Mouse (Mus musculus) megakaryocyte, embryonic 14.5 days (primary cell): Measurements from ENCODE around the gene Acaa1a.

Experiments used
- FLI1 ChIP-seq: IDR thresholded peaks from 2 replicates; pipeline ENCODE4 v1.6.1; 2012; ENCODE audit warnings: low read length, inconsistent platforms, mixed read lengths
- GATA1 ChIP-seq: IDR thresholded peaks from 3 replicates; pipeline ENCODE4 v1.6.1; 2012; ENCODE audit warnings: mixed read lengths, low read length, inconsistent platforms, borderline replicate concordance

- TF ChIP-seq GATA1 (no peak), FLI1 (no peak)
These were observed 14.4 kb downstream of the Acaa1a start for GRCm38 (mm10) chr9:119353926-119354325.
